Mouse (Mus musculus) hematopoietic stem cell, adult 5-6 weeks (primary cell): ENCODE measurements around the gene Cd80. TPM values are rescaled to one million over a fixed set of nuclear protein-coding genes. Genes with fewer than 3 reads are reported as not detected.

ENCODE experiments used
- total RNA-seq: library from RNA; stranded (forward); fragments of 172-1452, 232-1000 nt; gene quantifications from 2 replicates; pipeline ENCODE4 v1.2.3, GENCODE M21; 2017

Cd80 gene
- total RNA-seq, 1 experiment from 2014 or later = not detected

Other genes starting within 250 kb of the Cd80 start
- not detected in 2 replicates for gene Nr1i2, start 160.7 kb upstream of the Cd80 start, total RNA-seq
- not detected in 2 replicates for gene Maats1, start 113.4 kb upstream of the Cd80 start, total RNA-seq
- 191 and 294 TPM in 2 replicates for gene Cox17, start 108.6 kb upstream of the Cd80 start, total RNA-seq
- gene Gm21987, start 108.5 kb upstream of the Cd80 start, total RNA-seq = not detected in 2 replicates
- 1.1 TPM in 1 of 2 replicates, not detected in the other for gene Popdc2, start 93.4 kb upstream of the Cd80 start, total RNA-seq
- gene Pla1a, start 22.4 kb upstream of the Cd80 start, total RNA-seq = not detected in 2 replicates
- gene Adprh, start 2.9 kb upstream of the Cd80 start, total RNA-seq = 11.1 and 23.8 TPM in 2 replicates
- 35.4 and 35.7 TPM in 2 replicates for gene Timmdc1, start 67.1 kb downstream of the Cd80 start, total RNA-seq
- gene Poglut1, start 94.7 kb downstream of the Cd80 start, total RNA-seq = 17.8 and 19.9 TPM in 2 replicates
- 44.7 and 76.6 TPM in 2 replicates for gene Tmem39a, start 103.1 kb downstream of the Cd80 start, total RNA-seq